Mouse (Mus musculus) left cerebral cortex, adult 2 months (tissue): ENCODE data around the gene Gsta1. TPM values are rescaled to one million over a fixed set of nuclear protein-coding genes. Genes with fewer than 3 reads are reported as not detected.
"Not testable (repeated sequence)": the region's sequence is repeated elsewhere in the genome, so short reads cannot be mapped to it uniquely, and the experiment has no call there.

Source experiments
- DNase-seq, 2 experiments: peaks; one replicate each; pipeline ENCODE4 v3.0.0; 2021 to 2022; ENCODE audit warnings: low spot score in 2 of 2, mixed read lengths in 1 of 2; ENCODE audit errors: extremely low spot score in 1 of 2
- H3K27ac ChIP-seq: fragments of 200-600 bp; 2 replicates; pipeline ENCODE4 v1.8.1; 2022
- H3K4me3 ChIP-seq: fragments of 200-600 bp; 2 replicates; pipeline ENCODE4 v1.8.1; 2022
- CTCF ChIP-seq: fragments of 200-600 bp; IDR thresholded peaks from 2 replicates; pipeline ENCODE4 v1.8.1; 2022; ENCODE audit warnings: antibody characterized with exemption, mild to moderate bottlenecking, moderate library complexity
- intact Hi-C: fragments of 180-260 bp; cut with DNase I; formaldehyde crosslinking; loops from one replicate; pipeline ENCODE4 v1.15.1; 2025
- long read RNA-seq, 2 experiments: library from polyadenylated mRNA; stranded (forward); transcript quantifications; one replicate each; pipeline ENCODE4 v2.0.0; 2021; ENCODE audit warnings: borderline mapping rate in 2 of 2
- total RNA-seq, 2 experiments: library from RNA; stranded (reverse); gene quantifications; 2 replicates each; pipeline ENCODE4 v1.2.3; 2021

Gene Gsta1
- not detected for total RNA-seq
- long read RNA-seq, experiment 1: 0 reads
- long read RNA-seq, experiment 2: 0 reads

- H3K27ac ChIP-seq, intact Hi-C loops, H3K4me3 ChIP-seq, DNase-seq: not testable (repeated sequence)
Observed at GRCm38 (mm10) chr9:78230461-78230860, at the start of gene Gsta1. Gene Gsta1, plus strand, starts transcription at chr9:78230656.

- intact Hi-C loops, H3K27ac ChIP-seq, DNase-seq, H3K4me3 ChIP-seq: not testable (repeated sequence)
Observed at GRCm38 (mm10) chr9:78182474-78182873, 48.0 kb upstream of the Gsta1 start, which contains the start of gene Gsta4. Gene Gsta4, plus strand, starts transcription at chr9:78182774.

- no peak for DNase-seq
- H3K27ac ChIP-seq: no peak overlapping the region
- no peak overlapping the region for H3K4me3 ChIP-seq
- no peak for TF ChIP-seq CTCF
- intact Hi-C loops: no loop called here
Observed at GRCm38 (mm10) chr9:78185686-78186085, 44.8 kb upstream of the Gsta1 start.

- no peak for TF ChIP-seq CTCF
- no peak for DNase-seq
- no peak overlapping the region for H3K27ac ChIP-seq
- intact Hi-C loops: no loop called here
- H3K4me3 ChIP-seq: no peak overlapping the region
Observed at GRCm38 (mm10) chr9:78188910-78189309, 41.5 kb upstream of the Gsta1 start.

- H3K27ac ChIP-seq: no peak overlapping the region
- no peak for TF ChIP-seq CTCF
- intact Hi-C loops: loop anchor here (2.0 kb wide), 1 partner anchor 14 kb away; no protein-coding TSS in a partner anchor
- no peak for DNase-seq
- peak overlapping the region; percentile 29 for H3K4me3 ChIP-seq
Observed at GRCm38 (mm10) chr9:78190651-78191634, 39.5 kb upstream of the Gsta1 start.

GRCm38 (mm10) chr9:78191736-78192135 is 38.7 kb upstream of the Gsta1 start:
- Histone ChIP-seq H3K27ac (peak overlapping the region; percentile 19; the same call in 1 of the 2 replicates), H3K4me3 (peak overlapping the region; percentile 29)
- no peak for TF ChIP-seq CTCF
- intact Hi-C loops: loop anchor here (2.0 kb wide), 1 partner anchor 15 kb away; no protein-coding TSS in a partner anchor
- DNase-seq: peak in 1 of 2 experiments; percentile 29

- DNase-seq: no peak
- no peak overlapping the region for H3K27ac ChIP-seq
- peak; percentile 87 for TF ChIP-seq CTCF
- H3K4me3 ChIP-seq: no peak overlapping the region
- intact Hi-C loops: loop anchor here (2.0 kb wide), 1 partner anchor 85 kb away; the partner anchor contains the start of genes Fbxo9 and Ick
Observed at GRCm38 (mm10) chr9:78193902-78194597, 36.4 kb upstream of the Gsta1 start.

GRCm38 (mm10) chr9:78195034-78195433 is 35.4 kb upstream of the Gsta1 start:
- DNase-seq: peak; percentile 28 to 42
- TF ChIP-seq CTCF: no peak
- Histone ChIP-seq H3K27ac (no peak overlapping the region), H3K4me3 (no peak overlapping the region)
- intact Hi-C loops: loop anchor here (2.0 kb wide), 1 partner anchor 86 kb away; the partner anchor contains the start of genes Fbxo9 and Ick

GRCm38 (mm10) chr9:78197801-78198200 is 32.7 kb upstream of the Gsta1 start:
- TF ChIP-seq CTCF: no peak
- intact Hi-C loops: no loop called here
- Histone ChIP-seq H3K4me3 (no peak overlapping the region), H3K27ac (no peak overlapping the region)
- no peak for DNase-seq

- intact Hi-C loops: no loop called here
- TF ChIP-seq CTCF: no peak
- Histone ChIP-seq H3K27ac (no peak overlapping the region), H3K4me3 (no peak overlapping the region)
- DNase-seq: no peak
Observed at GRCm38 (mm10) chr9:78204194-78204593, 26.3 kb upstream of the Gsta1 start.

GRCm38 (mm10) chr9:78208956-78209355 is 21.5 kb upstream of the Gsta1 start:
- intact Hi-C loops: no loop called here
- TF ChIP-seq CTCF: no peak
- Histone ChIP-seq H3K27ac (no peak overlapping the region), H3K4me3 (no peak overlapping the region)
- DNase-seq: no peak

- H3K4me3 ChIP-seq: no peak overlapping the region
- no peak overlapping the region for H3K27ac ChIP-seq
- intact Hi-C loops: no loop called here
- no peak for TF ChIP-seq CTCF
- no peak for DNase-seq
Observed at GRCm38 (mm10) chr9:78210079-78210478, 20.4 kb upstream of the Gsta1 start.
